8 mouse cellular contexts compared by ENCODE assay signal in genomic region chr14:30671986-30672312, GRCm38 (mm10). TPM values are rescaled to one million over a fixed set of nuclear protein-coding genes. Genes with fewer than 3 reads are reported as not detected.
DNase-seq lines count a peak whose midpoint lies in the region; ATAC-seq and TF ChIP-seq lines count a peak whose summit lies in the region.

No protein-coding gene starts in this region.

- H3K27me3 ChIP-seq in embryonic facial prominence, embryonic 13.5 days, result no peaks in the 10 kb centered on the region
- no peaks in the 10 kb centered on the region for H3K27me3 ChIP-seq in limb, embryonic 14.5 days (ENCODE audit: control insufficient read depth, insufficient read depth, low read length)
- no peaks in the 10 kb centered on the region for H3K27me3 ChIP-seq in midbrain, postnatal 0 days (ENCODE audit: insufficient read depth, low read length)

- no peaks in the 10 kb centered on the region for H3K9me3 ChIP-seq in embryonic facial prominence, embryonic 13.5 days
- H3K9me3 ChIP-seq in limb, embryonic 14.5 days (ENCODE audit: control insufficient read depth, low read length), result no peaks in the 10 kb centered on the region
- H3K9me3 ChIP-seq in midbrain, postnatal 0 days (ENCODE audit: low read length), result no peaks in the 10 kb centered on the region

- 9% methylated on average over 3 of the region's 3 CpGs for WGBS in embryonic facial prominence, embryonic 13.5 days
- WGBS in limb, embryonic 14.5 days, result 14% methylated on average over 3 of the region's 3 CpGs
- WGBS in midbrain, postnatal 0 days, result 9% methylated on average over 3 of the region's 3 CpGs

- peak; percentile 96 for TF ChIP-seq CTCF in midbrain, postnatal 0 days (IDR thresholded peaks at IDR 0.05)

- DNase-seq in 3T3-L1 (ENCODE audit: low read depth, low spot score), result peak; percentile 91
- peak; percentile 90 to 92 for DNase-seq in adrenal gland, postnatal 36 days
- peak; percentile 90 for DNase-seq in heart, adult 8-10 months (ENCODE audit: low spot score)
- DNase-seq in kidney, adult 9 months, result peak; percentile 91
- peak; percentile 91 for DNase-seq in limb, embryonic 14.5 days (ENCODE audit: low spot score)
- peak; percentile 93 for DNase-seq in midbrain, postnatal 0 days (ENCODE audit: low spot score)
- peak; percentile 72 to 87 for DNase-seq in spleen, postnatal 14 days (ENCODE audit: low spot score in 2 of 2)

- H3K36me3 ChIP-seq in embryonic facial prominence, embryonic 13.5 days, result peaks cover 74% of the 10 kb centered on the region
- H3K36me3 ChIP-seq in limb, embryonic 14.5 days (ENCODE audit: control insufficient read depth, insufficient read depth, low read length), result peaks cover 66% of the 10 kb centered on the region
- peaks cover 21% of the 10 kb centered on the region; the same call in 1 of the 2 replicates for H3K36me3 ChIP-seq in midbrain, postnatal 0 days (ENCODE audit: insufficient read depth, low read length)

- H3K4me2 ChIP-seq in embryonic facial prominence, embryonic 13.5 days, result no peak overlapping the region
- H3K4me2 ChIP-seq in limb, embryonic 14.5 days (replicated peaks; ENCODE audit: low read depth, low read length, severe bottlenecking), result no peak overlapping the region
- H3K4me2 ChIP-seq in midbrain, postnatal 0 days (ENCODE audit: low read depth, low read length, poor library complexity, severe bottlenecking), result no peak overlapping the region

- no peak overlapping the region for H3K9ac ChIP-seq in embryonic facial prominence, embryonic 13.5 days
- H3K9ac ChIP-seq in limb, embryonic 14.5 days (ENCODE audit: low read depth, low read length, severe bottlenecking), result no peak overlapping the region
- H3K9ac ChIP-seq in midbrain, postnatal 0 days (replicated peaks; ENCODE audit: low read length, poor library complexity, severe bottlenecking), result no peak overlapping the region

- TF ChIP-seq POLR2A in limb, embryonic 14.5 days (IDR thresholded peaks at IDR 0.05; ENCODE audit: borderline replicate concordance, extremely low read depth, insufficient read depth, insufficient read length), result no peak

- H3K27ac ChIP-seq in embryonic facial prominence, embryonic 13.5 days, result no peak overlapping the region
- no peak overlapping the region for H3K27ac ChIP-seq in limb, embryonic 14.5 days (replicated peaks; ENCODE audit: low read depth, low read length)
- H3K27ac ChIP-seq in midbrain, postnatal 0 days (ENCODE audit: low read depth, low read length), result no peak overlapping the region

- peak; percentile 69; the same call in 1 of the 2 replicates for ATAC-seq in embryonic facial prominence, embryonic 13.5 days (ENCODE audit: insufficient number of reproducible peaks, insufficient read depth, low FRiP score, low TSS enrichment, low read depth)
- ATAC-seq in limb, embryonic 14.5 days (ENCODE audit: low FRiP score, low read depth), result peak; percentile 88; the same call in 1 of the 2 replicates
- peak; percentile 88 for ATAC-seq in midbrain, postnatal 0 days (ENCODE audit: low FRiP score)

- H3K4me3 ChIP-seq in embryonic facial prominence, embryonic 13.5 days, result no peak overlapping the region
- no peak overlapping the region for H3K4me3 ChIP-seq in limb, embryonic 14.5 days (replicated peaks; ENCODE audit: low read length)
- no peak overlapping the region for H3K4me3 ChIP-seq in midbrain, postnatal 0 days (ENCODE audit: low read depth, low read length)

- H3K4me1 ChIP-seq in embryonic facial prominence, embryonic 13.5 days, result no peaks in the 10 kb centered on the region
- no peaks in the 10 kb centered on the region for H3K4me1 ChIP-seq in limb, embryonic 14.5 days (ENCODE audit: control insufficient read depth, insufficient read depth, low read length)
- H3K4me1 ChIP-seq in midbrain, postnatal 0 days (ENCODE audit: insufficient read depth, low read length), result no peaks in the 10 kb centered on the region

RNA-seq across cellular contexts. Expression of gene Rft1, which starts 17.8 kb away (rescaled TPM):
- total RNA-seq in adrenal gland, postnatal 36 days (2021), result 10 to 100 TPM; 25.5 to 33.2 TPM
- polyA plus RNA-seq in embryonic facial prominence, embryonic 13.5 days (2015; fragmentation: Nextera tagmentation; extraction: Ambion mirVana), result 21.5 and 21.6 TPM in 2 replicates
- 1 to 10 TPM; 6.6 to 8.0 (median 7.4) TPM for total RNA-seq in heart, adult 8-10 months (2022)
- polyA plus RNA-seq in limb, embryonic 14.5 days (2012; rRNA removed), result 21.3 and 26.6 TPM in 2 replicates
- 14.3 and 15.4 TPM in 2 replicates for polyA plus RNA-seq in limb, embryonic 14.5 days (2014; fragmentation: Nextera tagmentation; extraction: Ambion mirVana)
- 12.3 and 12.6 TPM in 2 replicates for total RNA-seq in midbrain, postnatal 0 days (2014; rRNA removed)
- polyA plus RNA-seq in midbrain, postnatal 0 days (2015; fragmentation: Nextera tagmentation; extraction: Ambion mirVana), result 9.6 TPM in 2 replicates

RNA-seq across cellular contexts. Expression of gene Sfmbt1, which starts 42.7 kb away (rescaled TPM):
- total RNA-seq in adrenal gland, postnatal 36 days (2021), result 10 to 100 TPM; 27.8 to 29.2 TPM
- polyA plus RNA-seq in embryonic facial prominence, embryonic 13.5 days (2015; fragmentation: Nextera tagmentation; extraction: Ambion mirVana), result 14.7 and 17.6 TPM in 2 replicates
- total RNA-seq in heart, adult 8-10 months (2022), result 10 to 100 TPM; 13.1 to 14.1 (median 13.3) TPM
- polyA plus RNA-seq in limb, embryonic 14.5 days (2012; rRNA removed), result 6.5 and 7.7 TPM in 2 replicates
- polyA plus RNA-seq in limb, embryonic 14.5 days (2014; fragmentation: Nextera tagmentation; extraction: Ambion mirVana), result 14.0 and 16.5 TPM in 2 replicates
- total RNA-seq in midbrain, postnatal 0 days (2014; rRNA removed), result 9.2 and 13.7 TPM in 2 replicates
- 14.0 and 16.2 TPM in 2 replicates for polyA plus RNA-seq in midbrain, postnatal 0 days (2015; fragmentation: Nextera tagmentation; extraction: Ambion mirVana)

RNA-seq across cellular contexts. Expression of gene Prkcd, which starts 45.9 kb away (rescaled TPM):
- total RNA-seq in adrenal gland, postnatal 36 days (2021), result 100 to 1,000 TPM; 101 to 162 TPM
- 50.9 and 52.0 TPM in 2 replicates for polyA plus RNA-seq in embryonic facial prominence, embryonic 13.5 days (2015; fragmentation: Nextera tagmentation; extraction: Ambion mirVana)
- total RNA-seq in heart, adult 8-10 months (2022), result 10 to 100 TPM in 3 of 4 experiments, 1 to 10 TPM in 1; 7.1 to 13.4 (median 11.6) TPM
- 105 and 112 TPM in 2 replicates for polyA plus RNA-seq in limb, embryonic 14.5 days (2012; rRNA removed)
- polyA plus RNA-seq in limb, embryonic 14.5 days (2014; fragmentation: Nextera tagmentation; extraction: Ambion mirVana), result 46.1 and 55.6 TPM in 2 replicates
- 17.0 and 19.1 TPM in 2 replicates for total RNA-seq in midbrain, postnatal 0 days (2014; rRNA removed)
- 12.1 and 13.2 TPM in 2 replicates for polyA plus RNA-seq in midbrain, postnatal 0 days (2015; fragmentation: Nextera tagmentation; extraction: Ambion mirVana)
